ENCODE assay signal across 8 mouse cellular contexts in the genomic region with DNA sequence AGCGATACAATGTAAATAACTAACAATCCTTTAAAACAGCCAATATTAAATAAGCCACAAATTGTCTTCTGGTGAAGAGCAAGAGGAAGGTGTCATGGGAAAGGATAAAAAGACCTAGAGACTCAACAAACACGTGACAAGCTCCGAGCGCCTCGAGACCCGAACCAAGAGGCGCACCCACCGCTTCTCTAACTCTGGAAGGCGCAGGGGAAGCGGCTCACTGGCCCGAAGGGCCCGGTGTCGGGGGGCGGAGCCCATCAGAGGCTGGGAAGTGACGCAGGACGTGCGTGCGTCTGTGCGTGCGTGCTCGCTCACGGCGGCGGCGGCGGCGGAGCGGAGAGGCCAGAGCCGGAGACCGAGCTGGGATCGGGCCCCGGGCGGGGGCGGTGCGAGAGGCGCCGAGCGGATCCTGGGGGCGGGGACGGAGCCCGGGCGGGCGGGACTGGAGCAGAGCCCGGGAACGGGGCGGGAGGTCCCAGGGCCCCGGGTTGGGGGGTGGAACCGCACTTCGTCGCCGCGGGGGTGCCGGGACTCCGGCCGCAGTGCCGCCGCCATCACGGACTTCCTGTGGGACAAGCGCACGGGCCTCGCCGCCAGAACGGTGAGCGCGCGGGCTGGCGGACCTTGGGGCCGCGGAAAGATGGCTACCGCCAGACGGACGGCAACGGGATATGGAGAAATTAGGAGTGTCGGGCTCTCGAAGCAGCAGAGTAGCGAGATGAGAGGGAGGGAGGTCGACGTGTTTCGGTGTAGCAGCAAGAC. TPM values are rescaled to one million over a fixed set of nuclear protein-coding genes. Genes with fewer than 3 reads are reported as not detected.
DNase-seq lines count a peak whose midpoint lies in the region; ATAC-seq lines count a peak whose summit lies in the region.

Gene Clk2, plus strand, starts transcription at position 290 of the 762 bp plus-strand sequence.

- peaks cover 29% of the 10 kb centered on the region for H3K36me3 ChIP-seq in hindbrain, embryonic 12.5 days

- H3K4me3 ChIP-seq in hindbrain, embryonic 12.5 days, result peak within 1 kb of the TSS; percentile 92

- H3K27me3 ChIP-seq in hindbrain, embryonic 12.5 days, result no peaks in the 10 kb centered on the region

- peak; percentile 97 for DNase-seq in Muller cell, postnatal 12 days (ENCODE audit: inconsistent ontology term)
- DNase-seq in cerebellum, adult 9-11 months, result peak; percentile 95
- peak; percentile 89 to 92 for DNase-seq in frontal cortex, postnatal 10 days (ENCODE audit: low spot score in 2 of 2)
- DNase-seq in layer of hippocampus, postnatal 25 days (ENCODE audit: extremely low spot score in 1 of 2, low spot score in 1 of 2), result peak; percentile 84 to 85
- DNase-seq in lung, postnatal 25 days (ENCODE audit: low spot score), result peak; percentile 95
- peak; percentile 93 for DNase-seq in retina, embryonic 14.5 days (ENCODE audit: low spot score)
- peak; percentile 96 for DNase-seq in thymus, postnatal 4 days

- ATAC-seq in hindbrain, embryonic 12.5 days (ENCODE audit: low FRiP score), result peak; percentile 92

- no peaks in the 10 kb centered on the region for H3K9me3 ChIP-seq in hindbrain, embryonic 12.5 days (replicated peaks)

- peak within 1 kb of the TSS; percentile 96 for H3K27ac ChIP-seq in hindbrain, embryonic 12.5 days

- peaks cover 31% of the 10 kb centered on the region for H3K4me1 ChIP-seq in hindbrain, embryonic 12.5 days

- 1% methylated on average over 78 of the region's 79 CpGs for WGBS in hindbrain, embryonic 12.5 days

- peak within 1 kb of the TSS; percentile 58 for H3K4me2 ChIP-seq in hindbrain, embryonic 12.5 days (replicated peaks)

- H3K9ac ChIP-seq in hindbrain, embryonic 12.5 days, result peak within 1 kb of the TSS; percentile 98

RNA-seq across cellular contexts. Expression of gene Clk2, which starts in this region (rescaled TPM):
- polyA plus RNA-seq in hindbrain, embryonic 12.5 days (2016; fragmentation: Nextera tagmentation; extraction: Ambion mirVana), result 38.8 and 44.4 TPM in 2 replicates
- 10 to 100 TPM; 39.0 to 46.7 TPM for total RNA-seq in layer of hippocampus, postnatal 25 days (2021)

Comparison
In these comparisons a context has a peak if more than half of its experiments do, and no peak if none do; other contexts are left out.
1. Peak in every context shown above with its lines: DNase-seq, ATAC-seq, H3K4me3 ChIP-seq and H3K27ac ChIP-seq.